Mouse (Mus musculus) gastrocnemius, adult 8-10 months (tissue): ENCODE results near the gene Ccdc102a. TPM values are rescaled to one million over a fixed set of nuclear protein-coding genes. Genes with fewer than 3 reads are reported as not detected.

ENCODE experiments used
- DNase-seq, 2 experiments: peaks; one replicate each; pipeline ENCODE4 v3.0.0; 2022; ENCODE audit warnings: low spot score in 2 of 2
- total RNA-seq, 4 experiments: library from RNA; stranded (reverse); gene quantifications; 2 replicates each; pipeline ENCODE4 v1.2.4; 2022

Gene Ccdc102a
- total RNA-seq, 4 experiments from 2014 or later: 2.5 to 3.5 (median 3.1) TPM

DNA sequence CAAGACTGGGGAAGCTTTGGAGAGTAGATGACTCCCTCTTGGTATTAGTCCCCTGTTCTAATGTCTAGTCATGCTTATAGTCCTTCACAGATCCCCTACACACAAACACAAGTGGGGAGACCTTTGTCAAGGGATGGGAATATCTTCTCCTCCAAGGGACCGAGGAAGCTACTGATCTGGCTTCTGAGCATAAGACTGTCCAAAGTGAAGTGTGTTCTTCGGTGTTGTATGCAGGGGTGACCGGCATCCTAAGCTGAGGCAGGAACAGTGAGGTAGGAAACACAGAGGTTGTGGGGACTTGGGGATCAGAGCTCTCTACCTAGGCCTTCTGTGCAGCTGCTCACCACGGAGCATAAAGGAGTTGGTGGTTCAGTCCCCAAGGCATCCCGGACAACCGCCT, 4.3 kb upstream of the Ccdc102a start:
- no peak for DNase-seq

DNA sequence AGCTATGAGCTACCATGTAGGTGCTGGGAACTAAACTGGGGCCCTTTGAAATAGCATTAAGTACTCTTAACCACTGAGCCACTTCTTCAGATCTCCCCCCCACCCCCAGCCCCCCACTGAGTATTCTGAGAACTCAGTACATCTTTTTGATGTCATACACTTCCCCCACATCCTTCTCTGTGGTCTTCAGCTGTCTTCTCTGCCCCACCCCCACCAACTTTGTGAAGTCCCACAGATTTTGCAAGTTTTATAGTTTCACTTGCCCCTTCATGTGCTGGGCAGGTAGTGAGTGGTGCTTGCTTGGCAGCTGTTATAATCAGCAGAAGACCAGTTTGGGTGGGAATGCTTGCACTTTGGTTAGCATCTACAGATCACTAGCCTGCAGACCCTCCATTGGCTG, 1.4 kb upstream of the Ccdc102a start:
- DNase-seq: no peak

DNA sequence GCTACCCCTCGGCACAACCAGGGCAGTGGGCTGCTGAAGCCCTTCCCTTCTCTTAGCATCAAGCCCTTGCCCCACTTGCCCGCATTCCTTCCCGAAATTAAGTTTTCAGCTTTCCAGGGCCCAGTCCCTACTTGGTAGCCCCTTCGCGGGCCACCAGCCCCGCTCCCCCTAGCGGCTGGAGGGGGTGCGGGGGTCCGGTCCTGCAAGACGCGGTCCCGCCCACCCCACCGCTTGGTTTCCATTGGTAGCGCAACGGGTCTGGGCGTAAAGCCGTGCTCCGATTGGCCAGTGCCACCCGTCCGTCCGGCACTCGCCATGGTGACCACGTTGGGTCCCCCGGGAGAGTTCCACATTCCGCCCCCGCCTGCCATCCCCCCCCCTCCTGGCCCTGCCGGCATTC, 546 bp downstream of the Ccdc102a start:
- DNase-seq: peak; percentile 91 to 95

DNA sequence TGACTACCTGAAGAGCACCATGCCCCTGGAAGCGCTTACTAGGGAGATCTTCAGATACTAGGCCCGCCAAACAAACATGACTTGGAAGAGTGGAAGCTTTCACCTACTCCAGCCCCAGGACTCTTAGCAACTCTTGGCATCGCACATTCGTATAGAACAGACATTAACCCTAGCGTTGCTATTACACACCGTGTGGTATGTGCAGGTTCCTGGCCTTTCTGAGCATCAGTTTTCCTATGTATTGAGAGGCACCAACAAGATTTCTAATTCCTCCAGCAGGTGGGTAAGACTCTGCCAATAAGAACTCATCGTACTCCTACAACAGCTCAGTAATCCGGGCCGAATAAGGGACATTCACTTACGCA, 956 bp downstream of the Ccdc102a start:
- no peak for DNase-seq

DNA sequence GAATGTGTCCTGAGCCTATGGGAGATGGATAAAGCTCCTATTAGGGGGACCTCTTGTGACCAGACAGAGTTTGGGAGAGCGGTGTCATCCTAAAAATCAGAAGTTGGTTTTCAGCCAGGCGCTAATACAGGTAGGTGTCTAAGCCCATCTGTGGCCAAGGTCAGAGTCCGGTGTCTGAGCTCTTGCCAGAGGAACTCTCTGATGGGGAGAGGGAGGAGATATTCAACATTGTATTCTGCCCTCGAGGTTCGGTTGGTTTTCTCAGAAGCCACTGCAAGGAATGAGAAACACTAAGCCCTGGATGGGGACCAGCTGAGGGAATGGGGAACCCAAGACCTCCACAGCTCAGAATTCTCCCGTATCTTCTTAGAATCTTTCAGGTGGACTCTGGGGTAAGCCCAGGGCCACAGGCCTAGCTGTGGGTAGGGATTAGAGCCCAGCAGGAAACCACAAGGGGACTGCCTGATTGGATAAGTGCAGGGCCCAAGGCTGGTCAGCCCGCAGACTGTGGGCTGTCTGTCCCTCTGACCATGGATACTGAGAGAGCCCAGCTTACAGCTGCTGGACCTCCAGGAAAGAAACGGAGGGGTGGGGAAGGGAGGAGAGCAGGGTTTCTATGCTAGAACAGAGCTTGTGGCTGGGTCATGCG, 1.5 kb downstream of the Ccdc102a start:
- no peak for DNase-seq

DNA sequence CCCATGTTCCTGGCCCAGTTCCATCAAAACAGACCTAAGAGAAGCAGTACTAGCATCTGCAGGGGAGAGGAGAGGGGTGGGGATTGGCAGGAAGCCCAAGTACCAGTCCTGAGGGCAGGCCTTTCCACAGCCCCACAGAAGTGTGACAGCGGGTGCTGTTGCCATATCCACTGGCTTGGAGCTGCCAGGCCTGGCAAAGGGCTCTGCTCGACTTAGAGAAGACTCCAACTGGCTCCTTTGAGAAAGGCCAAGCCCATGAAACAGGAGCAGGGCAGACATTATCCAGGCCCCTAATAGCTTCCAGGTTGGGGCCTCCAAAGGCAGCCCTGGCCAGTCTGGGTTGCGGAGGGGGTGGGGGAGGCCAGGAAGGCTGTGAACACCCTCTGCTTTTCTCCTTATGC, 3.2 kb downstream of the Ccdc102a start:
- DNase-seq: peak; percentile 38 to 77

DNA sequence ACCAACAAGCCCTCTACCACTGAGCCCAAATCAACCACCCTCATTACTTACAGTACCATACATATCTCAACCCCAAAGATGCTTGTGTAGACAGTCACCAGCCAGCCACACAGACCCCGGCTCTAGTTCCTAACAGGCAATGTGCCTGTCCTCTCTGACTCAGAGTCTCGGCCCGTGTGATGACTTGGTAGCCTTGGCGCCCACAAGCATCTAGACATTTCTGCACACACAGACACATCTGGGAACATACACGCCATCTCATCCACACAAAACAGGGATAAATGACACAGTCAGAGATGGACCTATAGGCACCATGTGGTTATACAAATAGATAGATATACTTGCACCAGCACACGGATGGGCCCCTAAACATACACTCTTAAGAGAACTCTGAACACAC, 3.6 kb downstream of the Ccdc102a start:
- no peak for DNase-seq

DNA sequence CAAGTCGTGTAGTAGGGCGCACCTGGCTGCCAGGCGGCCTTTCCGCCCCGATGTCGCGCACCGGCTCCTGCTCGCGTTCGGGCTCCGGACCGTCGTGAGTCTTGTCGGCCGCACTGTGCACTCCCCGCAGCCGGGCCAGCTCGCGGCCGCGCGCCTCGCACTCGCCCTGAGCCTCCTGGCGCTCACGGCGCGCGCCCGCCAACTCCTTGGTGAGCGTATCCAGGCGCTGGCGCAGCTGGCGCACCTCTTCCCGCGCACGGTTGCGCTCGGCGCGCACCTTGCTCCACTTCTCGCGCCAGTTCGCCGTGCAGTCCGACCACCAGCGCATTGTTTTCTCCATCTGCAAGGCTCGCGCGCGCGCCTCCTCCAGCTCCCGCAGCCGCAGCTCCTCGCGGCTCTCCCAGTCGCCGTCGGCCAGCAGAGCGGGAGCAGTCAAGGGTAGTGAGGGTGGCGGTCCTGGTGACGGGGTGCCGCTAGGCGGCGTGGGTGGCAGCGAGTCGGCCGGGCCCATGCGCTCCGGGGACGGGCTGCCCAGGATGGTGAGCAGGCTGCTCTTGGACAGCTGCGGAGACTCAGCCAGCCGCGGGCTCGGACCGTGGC, 4.7 kb downstream of the Ccdc102a start:
- DNase-seq: peak in 1 of 2 experiments; percentile 63

DNA sequence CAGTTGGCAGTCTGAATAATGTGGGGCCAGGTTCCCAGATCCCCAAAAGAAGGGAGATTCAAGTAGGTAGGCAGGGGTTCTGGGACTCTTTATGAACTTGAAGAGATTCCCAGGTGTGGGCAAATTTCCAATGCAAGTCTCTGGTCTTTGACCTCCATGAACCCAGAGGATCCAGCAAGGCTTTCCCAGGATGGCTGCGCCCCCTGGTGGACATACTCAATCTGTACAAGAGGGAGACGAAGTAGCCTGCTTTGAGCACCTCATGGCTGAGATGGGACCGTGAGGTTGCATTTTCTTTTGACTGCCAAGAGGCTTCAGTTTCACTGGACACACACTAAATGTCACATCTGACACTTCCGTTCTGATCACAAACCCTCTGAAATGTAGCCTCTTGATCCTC, 9.1 kb downstream of the Ccdc102a start:
- peak; percentile 61 to 75 for DNase-seq

DNA sequence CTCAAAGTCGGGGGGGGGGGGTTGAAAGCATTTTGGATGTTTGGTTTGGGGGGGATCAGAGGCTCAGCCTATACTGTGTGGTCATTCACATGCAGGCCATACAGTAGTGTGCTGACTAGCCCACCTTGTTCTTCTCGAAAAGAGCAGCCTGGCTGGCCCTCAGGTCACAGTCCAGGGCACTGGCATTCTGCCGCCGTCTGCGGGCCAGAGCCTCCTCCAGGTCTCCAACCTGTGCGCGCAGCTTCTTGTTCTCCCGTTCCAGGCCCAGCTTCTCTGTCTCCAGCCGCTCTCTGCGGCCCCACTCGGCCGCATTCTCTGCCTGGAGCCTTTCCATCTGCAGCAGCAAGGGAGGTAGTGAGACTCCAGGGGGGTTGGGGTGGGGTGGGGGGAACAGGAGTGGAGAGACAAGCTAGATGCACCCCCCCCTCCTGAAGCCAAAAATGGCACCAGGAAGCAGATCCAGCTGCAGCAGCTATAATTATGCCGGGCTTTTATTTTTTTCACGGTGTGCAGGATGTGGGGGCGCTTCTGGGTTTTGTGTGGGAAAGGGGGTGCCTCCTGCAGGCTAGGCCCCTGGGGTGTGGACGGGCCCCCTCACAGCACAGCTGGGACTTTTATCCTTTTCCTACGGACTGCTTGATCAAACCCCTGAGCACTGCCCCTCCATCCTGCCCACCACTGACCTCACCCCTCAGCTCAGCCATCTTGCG, 10.2 kb downstream of the Ccdc102a start:
- DNase-seq: no peak

DNA sequence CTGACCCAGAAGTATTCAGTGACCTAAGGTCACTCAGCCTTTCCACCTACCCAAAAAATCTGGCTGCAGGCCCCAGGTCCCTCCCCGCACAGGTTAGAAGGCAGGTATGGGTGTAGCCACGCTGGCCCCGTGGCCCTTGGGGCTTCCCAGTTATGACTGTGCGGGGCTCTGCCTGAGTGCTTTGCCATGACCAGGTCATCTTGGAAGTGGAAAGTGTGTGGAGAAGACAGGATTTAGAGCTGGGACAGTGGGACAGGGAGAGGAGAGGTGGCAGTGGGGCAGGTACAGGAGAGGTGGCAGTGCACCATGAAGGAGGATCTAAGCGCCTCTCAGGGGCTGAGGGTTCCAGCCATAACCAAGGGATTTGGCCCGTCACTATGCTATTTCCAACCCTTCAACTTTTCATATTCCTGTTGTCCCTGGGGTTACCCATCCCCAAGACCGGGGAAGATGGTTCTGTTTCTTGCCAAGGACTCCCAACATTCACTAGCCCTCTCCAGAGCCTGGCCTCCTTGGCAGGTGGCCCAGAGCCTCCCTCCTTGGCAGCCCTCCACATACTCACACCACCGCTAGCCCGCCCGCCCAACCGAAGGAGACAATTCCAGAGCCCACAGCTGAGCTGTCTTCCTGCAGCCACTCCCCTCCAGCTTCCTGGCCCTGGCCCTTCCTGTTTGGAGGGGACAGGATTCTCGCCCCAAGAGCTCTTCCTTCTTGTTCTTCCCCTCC, 13.3 kb downstream of the Ccdc102a start:
- peak; percentile 73 to 76 for DNase-seq

DNA sequence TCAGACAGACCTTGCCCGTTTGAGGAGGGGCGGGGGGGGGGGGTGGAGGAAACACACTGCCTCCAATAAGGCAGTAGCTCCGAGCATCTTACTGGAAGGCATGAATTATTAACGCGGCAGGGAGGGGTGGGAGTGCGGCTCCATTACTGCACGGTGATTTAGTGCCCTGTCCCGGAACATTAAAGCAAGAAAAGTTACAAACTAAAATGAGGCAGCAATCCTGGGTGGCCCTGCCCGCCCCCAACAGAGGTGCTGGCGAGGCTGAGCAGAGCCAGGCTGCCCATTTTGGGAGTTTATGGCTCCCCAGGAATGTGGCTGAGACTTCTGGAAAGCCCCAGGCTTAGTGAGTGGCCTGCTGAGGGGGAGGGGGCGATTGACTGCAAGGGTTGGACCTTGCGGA, 14.2 kb downstream of the Ccdc102a start:
- DNase-seq: no peak

DNA sequence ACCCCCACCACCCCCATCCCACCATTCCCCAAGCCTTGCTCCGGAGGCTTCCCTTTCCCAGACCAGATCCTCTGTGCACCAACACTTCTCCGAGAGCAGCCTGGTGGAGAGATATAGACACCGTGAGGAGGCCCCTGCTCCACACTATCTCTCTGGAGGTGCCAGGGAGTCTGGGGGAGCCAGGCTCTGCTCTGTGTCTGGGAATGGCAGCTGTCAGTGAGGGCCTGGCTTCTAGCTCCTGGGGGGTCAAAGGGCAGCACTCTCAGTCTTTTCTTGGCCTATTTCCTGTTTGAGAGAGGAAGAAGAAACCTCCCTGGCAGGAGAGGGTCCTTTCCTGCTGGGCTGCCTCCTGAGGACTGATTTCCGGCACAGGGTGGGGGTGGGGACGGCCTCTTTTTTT, 16.9 kb downstream of the Ccdc102a start:
- no peak for DNase-seq

DNA sequence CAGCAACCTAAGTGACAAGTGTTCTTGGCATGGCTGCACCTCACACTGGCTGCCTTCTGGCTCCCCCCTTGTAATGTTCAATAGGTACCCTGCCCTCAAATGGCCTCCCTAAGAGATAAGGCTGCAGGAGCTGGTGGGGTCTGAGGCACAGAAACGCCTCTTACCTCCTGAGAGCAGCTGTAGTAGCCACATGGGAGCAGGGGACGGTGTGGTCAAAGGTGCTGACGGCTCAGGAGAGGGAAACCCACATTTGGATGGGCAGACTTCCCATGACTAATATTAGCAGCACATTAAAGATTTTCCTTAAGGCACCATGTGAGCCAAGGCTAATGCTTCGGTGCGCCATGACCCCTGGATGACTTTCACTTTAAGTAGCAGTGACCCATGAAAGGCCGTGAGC, 17.3 kb downstream of the Ccdc102a start:
- no peak for DNase-seq

DNA sequence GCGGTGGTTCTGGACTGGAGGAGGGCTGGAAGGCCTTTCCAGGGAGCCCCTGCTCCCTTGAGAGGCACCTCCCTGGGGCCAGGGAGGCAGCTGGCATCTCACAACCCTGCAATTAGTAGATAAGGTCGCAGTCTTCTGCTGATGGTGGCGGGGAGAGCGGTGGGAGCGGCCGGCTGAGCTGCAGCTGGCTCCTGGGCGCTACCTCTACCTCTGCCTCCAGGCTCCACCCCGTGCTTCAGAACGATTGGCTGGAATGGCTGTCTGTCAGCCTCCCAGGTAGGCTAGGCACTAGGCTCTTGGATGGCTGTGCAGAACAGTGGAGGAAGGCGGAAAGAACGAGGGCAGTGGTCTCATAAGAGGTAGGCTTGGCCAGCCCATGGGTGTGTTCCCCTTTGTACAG, 18.6 kb downstream of the Ccdc102a start:
- no peak for DNase-seq

DNA sequence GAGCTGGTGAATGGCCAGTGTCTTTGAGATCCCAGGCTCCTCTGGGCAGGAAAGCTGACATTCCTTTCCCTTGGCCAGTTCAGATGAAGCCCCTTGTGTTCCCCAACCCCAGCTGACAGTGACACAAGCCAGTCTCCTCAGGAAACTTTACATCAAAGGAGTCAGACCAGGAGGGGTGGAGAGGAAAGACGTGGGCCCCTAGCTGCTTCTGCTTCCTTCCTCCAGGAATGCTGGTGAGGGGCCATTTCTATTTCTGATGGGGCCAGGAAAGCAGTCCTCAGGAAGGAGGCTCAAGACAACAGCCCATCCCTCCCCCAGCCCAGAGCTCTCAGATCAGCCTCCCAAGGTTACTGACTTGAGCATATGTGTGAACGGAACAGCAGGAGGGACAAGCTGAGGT, 25.0 kb downstream of the Ccdc102a start:
- no peak for DNase-seq

DNA sequence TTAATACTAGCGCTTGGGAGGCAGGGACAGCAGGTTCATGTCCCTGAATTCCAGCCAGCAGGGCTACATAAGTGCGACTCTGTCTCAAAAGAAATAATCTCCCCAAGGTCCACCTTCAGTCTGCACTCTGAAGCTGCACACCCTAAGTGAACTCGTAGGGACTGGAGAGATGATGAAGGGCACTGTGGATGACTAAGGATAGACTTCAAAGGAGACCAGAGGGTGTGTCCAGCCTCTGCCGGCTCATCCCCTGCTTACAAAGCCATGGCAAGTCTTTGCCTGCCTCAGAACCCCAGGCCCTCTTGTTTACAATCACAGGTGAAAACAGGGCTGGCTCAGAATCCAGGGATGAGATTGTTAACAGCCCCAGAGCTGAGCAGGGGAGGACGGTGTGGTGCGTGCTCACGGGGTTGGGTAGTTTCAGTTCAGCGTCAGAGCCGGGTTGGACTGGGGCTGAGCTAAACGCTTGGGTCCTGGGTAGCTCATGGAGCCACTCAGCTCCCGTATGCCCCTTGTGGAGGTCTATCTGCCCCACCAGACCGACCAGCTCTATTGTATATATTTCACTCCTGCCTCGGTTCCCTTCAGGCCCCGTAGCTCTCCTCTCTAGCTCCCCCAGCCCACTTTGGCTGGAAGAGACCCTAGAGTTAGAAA, 29.4 kb downstream of the Ccdc102a start:
- no peak for DNase-seq

DNA sequence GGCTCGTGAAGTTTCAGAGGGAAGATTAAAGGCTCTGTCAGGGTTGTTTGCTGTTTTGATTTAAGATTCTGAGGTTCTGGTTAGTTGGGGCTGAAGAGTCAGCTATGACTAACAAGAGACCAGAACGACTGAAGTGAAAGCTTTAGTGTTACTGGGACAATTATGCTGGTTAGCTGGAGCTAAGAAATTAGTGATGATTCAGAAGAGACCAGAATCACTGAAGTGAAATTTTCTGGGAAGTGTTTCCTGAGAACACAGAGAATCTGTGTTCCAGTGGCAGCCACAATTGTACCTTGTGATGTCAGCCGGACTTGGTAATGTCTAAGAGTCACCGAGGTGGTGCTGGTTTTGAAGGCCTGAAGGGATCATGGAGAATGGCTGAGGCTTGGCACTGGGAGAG, 37.2 kb downstream of the Ccdc102a start:
- no peak for DNase-seq

DNA sequence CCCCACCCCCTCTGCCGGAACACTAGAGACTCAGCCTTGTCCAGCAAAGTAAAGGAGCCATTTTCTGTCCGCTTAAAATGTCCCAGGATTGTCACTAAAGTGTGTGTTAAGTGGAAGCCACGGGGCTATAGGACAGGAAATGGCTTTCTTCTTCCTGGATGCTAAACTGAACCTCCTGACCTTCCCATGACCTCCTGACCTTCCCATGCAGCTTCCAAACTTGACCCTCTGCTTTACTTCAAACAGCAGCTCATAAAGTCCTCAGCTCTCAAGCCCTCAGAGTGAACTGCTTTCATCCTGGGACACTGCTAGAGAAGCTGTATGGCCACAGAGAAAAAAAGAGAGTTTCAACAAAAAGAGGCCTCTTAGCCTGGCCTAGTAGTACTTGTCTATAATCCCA, 41.1 kb downstream of the Ccdc102a start:
- no peak for DNase-seq

DNA sequence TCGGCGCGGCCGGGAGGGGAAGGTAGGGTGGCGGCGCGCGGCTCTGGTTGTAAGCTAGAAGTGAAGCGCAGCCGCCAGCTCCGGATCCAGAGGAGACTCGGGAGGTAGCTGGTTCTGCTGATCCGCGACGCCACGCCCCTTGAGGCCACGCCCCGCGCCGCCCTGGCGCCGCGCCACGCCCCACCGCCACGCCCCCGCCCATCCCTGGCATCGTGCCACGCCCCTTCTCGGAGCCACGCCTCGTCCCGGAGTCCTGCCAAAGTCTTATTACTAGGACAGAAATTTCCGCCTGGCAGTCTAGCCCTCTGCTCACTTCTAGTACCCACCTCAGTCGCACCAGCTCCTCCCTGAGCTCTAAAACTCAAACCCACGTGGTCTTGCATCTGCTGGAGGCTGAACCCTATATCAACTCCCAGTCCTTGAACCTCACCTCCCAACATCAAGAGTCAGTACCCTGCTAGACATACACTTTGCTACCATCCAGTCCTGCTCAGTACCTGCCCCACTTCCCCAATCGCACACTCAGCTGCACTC, 41.6 kb downstream of the Ccdc102a start, which contains the start of gene Dok4:
Gene Dok4 (minus strand): TSS at position 134 of the 534 bp plus-strand sequence.
- DNase-seq: peak; percentile 64 to 73

DNA sequence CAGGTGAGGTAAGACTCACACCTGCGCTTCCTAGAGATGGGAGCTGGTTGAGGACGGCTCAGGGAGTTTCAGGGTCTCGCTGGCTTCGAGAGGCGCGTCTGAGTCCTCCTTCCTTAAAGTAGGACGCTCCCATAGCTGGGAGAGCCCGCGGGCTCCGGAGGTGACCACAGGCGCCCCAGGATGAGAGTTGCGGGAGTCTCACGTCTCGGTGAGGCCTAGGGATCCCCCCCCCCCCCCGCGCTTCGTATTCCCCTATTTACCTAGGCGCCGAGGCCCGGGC, 42.1 kb downstream of the Ccdc102a start:
- DNase-seq: no peak
